Mouse (Mus musculus): ENCODE results near the gene Rnf43. TPM values are rescaled to one million over a fixed set of nuclear protein-coding genes. Genes with fewer than 3 reads are reported as not detected.

Rnf43 gene
- polyA plus RNA-seq, 1 experiment from 2014 or later: 10.4 TPM

DNA sequence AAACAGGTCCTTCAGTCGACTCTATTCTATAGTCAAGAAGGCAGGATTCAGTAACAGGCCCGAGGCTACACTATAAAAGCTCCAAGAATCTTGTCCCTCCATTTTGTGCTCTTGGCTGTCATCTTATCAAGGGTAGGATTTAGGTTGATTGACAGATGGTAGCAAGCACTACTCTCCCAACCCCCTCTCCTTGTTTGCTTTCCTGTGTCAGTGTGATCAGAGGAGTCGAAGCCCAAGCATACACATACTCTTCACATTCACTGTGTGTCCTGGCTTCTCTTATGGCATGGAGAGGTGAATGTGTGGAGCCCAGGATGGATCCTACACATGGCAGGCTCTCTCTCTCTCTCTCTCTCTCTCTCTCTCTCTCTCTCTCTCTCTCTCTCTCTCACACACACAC, 88.0 kb downstream of the Rnf43 start:
- H3K4me3 ChIP-seq (ENCODE audit: low read length): no peak overlapping the region
- ATAC-seq (ENCODE audit: low FRiP score, low TSS enrichment): no peak
- H3K36me3 ChIP-seq (ENCODE audit: control insufficient read depth, insufficient read depth, low read length): 0 out of 2 replicates have a peak, but pooled peaks cover under 1% of the 10 kb centered on the region
- H3K27ac ChIP-seq (ENCODE audit: low read depth, low read length): no peak overlapping the region
- H3K9me3 ChIP-seq (ENCODE audit: control insufficient read depth, low read length): no peaks in the 10 kb centered on the region
- no peaks in the 10 kb centered on the region for H3K27me3 ChIP-seq (ENCODE audit: control insufficient read depth, insufficient read depth, low read length)
- no peak overlapping the region for H3K4me2 ChIP-seq (replicated peaks; ENCODE audit: low read depth, low read length)
- WGBS: 83% methylated on average over 3 of the region's 3 CpGs
- H3K4me1 ChIP-seq (ENCODE audit: control insufficient read depth, insufficient read depth, low read length): peaks cover 18% of the 10 kb centered on the region; the same call in 1 of the 2 replicates
- no peak overlapping the region for H3K9ac ChIP-seq (ENCODE audit: low read depth, low read length)

GRCm38 (mm10) chr11:87751031-87751430, 88.5 kb downstream of the Rnf43 start:
- no peak overlapping the region for H3K4me3 ChIP-seq (ENCODE audit: low read length)
- no peaks in the 10 kb centered on the region for H3K9me3 ChIP-seq (ENCODE audit: control insufficient read depth, low read length)
- H3K4me1 ChIP-seq (ENCODE audit: control insufficient read depth, insufficient read depth, low read length): peaks cover 18% of the 10 kb centered on the region; the same call in 1 of the 2 replicates
- no peaks in the 10 kb centered on the region for H3K27me3 ChIP-seq (ENCODE audit: control insufficient read depth, insufficient read depth, low read length)
- ATAC-seq (ENCODE audit: low FRiP score, low TSS enrichment): no peak
- H3K36me3 ChIP-seq (ENCODE audit: control insufficient read depth, insufficient read depth, low read length): no peaks in the 10 kb centered on the region
- no peak overlapping the region for H3K4me2 ChIP-seq (replicated peaks; ENCODE audit: low read depth, low read length)
- no peak overlapping the region; the same call in 1 of the 2 replicates for H3K9ac ChIP-seq (ENCODE audit: low read depth, low read length)
- no peak overlapping the region for H3K27ac ChIP-seq (ENCODE audit: low read depth, low read length)
- 86% methylated on average over 8 of the region's 8 CpGs for WGBS

GRCm38 (mm10) chr11:87751491-87751966, 89.0 kb downstream of the Rnf43 start:
- Histone ChIP-seq H3K9me3 (ENCODE audit: control insufficient read depth, low read length) (no peaks in the 10 kb centered on the region), H3K27me3 (ENCODE audit: control insufficient read depth, insufficient read depth, low read length) (no peaks in the 10 kb centered on the region), H3K4me1 (ENCODE audit: control insufficient read depth, insufficient read depth, low read length) (peaks cover 19% of the 10 kb centered on the region; the same call in 1 of the 2 replicates), H3K27ac (ENCODE audit: low read depth, low read length) (no peak overlapping the region), H3K9ac (ENCODE audit: low read depth, low read length) (no peak overlapping the region), H3K36me3 (ENCODE audit: control insufficient read depth, insufficient read depth, low read length) (no peaks in the 10 kb centered on the region), H3K4me2 (replicated peaks; ENCODE audit: low read depth, low read length) (no peak overlapping the region), H3K4me3 (ENCODE audit: low read length) (no peak overlapping the region)
- ATAC-seq (ENCODE audit: low FRiP score, low TSS enrichment): no peak
- WGBS: 65% methylated on average over 4 of the region's 4 CpGs

- Histone ChIP-seq H3K27ac (ENCODE audit: low read depth, low read length) (no peak overlapping the region), H3K4me1 (ENCODE audit: control insufficient read depth, insufficient read depth, low read length) (peaks cover 21% of the 10 kb centered on the region; the same call in 1 of the 2 replicates), H3K36me3 (ENCODE audit: control insufficient read depth, insufficient read depth, low read length) (no peaks in the 10 kb centered on the region), H3K9ac (ENCODE audit: low read depth, low read length) (no peak overlapping the region), H3K9me3 (ENCODE audit: control insufficient read depth, low read length) (no peaks in the 10 kb centered on the region), H3K4me3 (ENCODE audit: low read length) (no peak overlapping the region), H3K27me3 (ENCODE audit: control insufficient read depth, insufficient read depth, low read length) (no peaks in the 10 kb centered on the region), H3K4me2 (replicated peaks; ENCODE audit: low read depth, low read length) (no peak overlapping the region)
- 85% methylated on average over 1 of the region's 1 CpGs for WGBS
- ATAC-seq (ENCODE audit: low FRiP score, low TSS enrichment): no peak
Observed at GRCm38 (mm10) chr11:87752307-87752706, 89.8 kb downstream of the Rnf43 start.

GRCm38 (mm10) chr11:87753255-87753654, 90.7 kb downstream of the Rnf43 start:
- H3K36me3 ChIP-seq (ENCODE audit: control insufficient read depth, insufficient read depth, low read length): no peaks in the 10 kb centered on the region
- H3K9me3 ChIP-seq (ENCODE audit: control insufficient read depth, low read length): no peaks in the 10 kb centered on the region
- peaks cover 20% of the 10 kb centered on the region; the same call in 1 of the 2 replicates for H3K4me1 ChIP-seq (ENCODE audit: control insufficient read depth, insufficient read depth, low read length)
- no peak overlapping the region for H3K4me3 ChIP-seq (ENCODE audit: low read length)
- H3K4me2 ChIP-seq (replicated peaks; ENCODE audit: low read depth, low read length): no peak overlapping the region
- H3K27me3 ChIP-seq (ENCODE audit: control insufficient read depth, insufficient read depth, low read length): no peaks in the 10 kb centered on the region
- WGBS: 88% methylated on average over 8 of the region's 8 CpGs
- no peak for ATAC-seq (ENCODE audit: low FRiP score, low TSS enrichment)
- H3K9ac ChIP-seq (ENCODE audit: low read depth, low read length): no peak overlapping the region
- H3K27ac ChIP-seq (ENCODE audit: low read depth, low read length): no peak overlapping the region

DNA sequence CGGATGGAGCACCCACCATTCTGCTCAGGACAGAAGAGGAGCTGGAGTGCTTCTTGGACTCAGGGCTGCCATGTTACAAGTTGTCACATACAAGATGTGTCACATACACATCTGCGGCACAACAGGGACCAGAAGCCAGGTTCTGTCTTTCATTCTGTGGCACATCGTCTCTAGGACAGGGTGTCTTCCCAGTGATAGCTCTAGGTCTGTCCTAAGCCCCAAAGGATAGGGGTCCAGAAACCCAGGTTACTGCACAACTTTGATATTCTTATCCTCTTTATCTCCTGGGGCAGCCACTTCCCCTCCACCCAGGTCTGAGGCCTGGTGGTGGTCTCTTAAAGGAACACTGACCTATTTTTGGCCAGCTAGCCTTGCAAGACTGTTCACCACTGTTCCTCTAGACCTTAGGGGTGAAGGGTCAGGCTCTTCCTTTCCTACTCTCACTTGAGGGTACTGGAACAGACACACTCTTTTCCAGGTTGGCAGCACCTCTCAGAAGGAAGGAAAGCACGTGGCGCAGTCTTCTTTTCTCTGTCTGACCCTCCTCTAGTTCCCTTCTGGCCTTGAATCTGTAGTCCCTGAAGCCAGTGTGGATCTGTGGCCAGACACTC, 91.5 kb downstream of the Rnf43 start:
- Histone ChIP-seq H3K4me1 (ENCODE audit: control insufficient read depth, insufficient read depth, low read length) (peaks cover 15% of the 10 kb centered on the region; the same call in 1 of the 2 replicates), H3K27ac (ENCODE audit: low read depth, low read length) (no peak overlapping the region), H3K9me3 (ENCODE audit: control insufficient read depth, low read length) (no peaks in the 10 kb centered on the region), H3K9ac (ENCODE audit: low read depth, low read length) (no peak overlapping the region), H3K4me3 (ENCODE audit: low read length) (no peak overlapping the region), H3K36me3 (ENCODE audit: control insufficient read depth, insufficient read depth, low read length) (no peaks in the 10 kb centered on the region), H3K4me2 (replicated peaks; ENCODE audit: low read depth, low read length) (no peak overlapping the region), H3K27me3 (ENCODE audit: control insufficient read depth, insufficient read depth, low read length) (no peaks in the 10 kb centered on the region; the same call in 1 of the 2 replicates)
- ATAC-seq (ENCODE audit: low FRiP score, low TSS enrichment): no peak
- 90% methylated on average over 5 of the region's 5 CpGs for WGBS

GRCm38 (mm10) chr11:87754603-87755002, 92.1 kb downstream of the Rnf43 start:
- Histone ChIP-seq H3K36me3 (ENCODE audit: control insufficient read depth, insufficient read depth, low read length) (no peaks in the 10 kb centered on the region), H3K27ac (ENCODE audit: low read depth, low read length) (no peak overlapping the region), H3K27me3 (ENCODE audit: control insufficient read depth, insufficient read depth, low read length) (peaks cover 5% of the 10 kb centered on the region; the same call in 1 of the 2 replicates), H3K4me3 (ENCODE audit: low read length) (no peak overlapping the region), H3K4me1 (ENCODE audit: control insufficient read depth, insufficient read depth, low read length) (peaks cover 9% of the 10 kb centered on the region; the same call in 1 of the 2 replicates), H3K9me3 (ENCODE audit: control insufficient read depth, low read length) (no peaks in the 10 kb centered on the region), H3K4me2 (replicated peaks; ENCODE audit: low read depth, low read length) (no peak overlapping the region), H3K9ac (ENCODE audit: low read depth, low read length) (no peak overlapping the region)
- WGBS: 71% methylated on average over 5 of the region's 5 CpGs
- no peak for ATAC-seq (ENCODE audit: low FRiP score, low TSS enrichment)

DNA sequence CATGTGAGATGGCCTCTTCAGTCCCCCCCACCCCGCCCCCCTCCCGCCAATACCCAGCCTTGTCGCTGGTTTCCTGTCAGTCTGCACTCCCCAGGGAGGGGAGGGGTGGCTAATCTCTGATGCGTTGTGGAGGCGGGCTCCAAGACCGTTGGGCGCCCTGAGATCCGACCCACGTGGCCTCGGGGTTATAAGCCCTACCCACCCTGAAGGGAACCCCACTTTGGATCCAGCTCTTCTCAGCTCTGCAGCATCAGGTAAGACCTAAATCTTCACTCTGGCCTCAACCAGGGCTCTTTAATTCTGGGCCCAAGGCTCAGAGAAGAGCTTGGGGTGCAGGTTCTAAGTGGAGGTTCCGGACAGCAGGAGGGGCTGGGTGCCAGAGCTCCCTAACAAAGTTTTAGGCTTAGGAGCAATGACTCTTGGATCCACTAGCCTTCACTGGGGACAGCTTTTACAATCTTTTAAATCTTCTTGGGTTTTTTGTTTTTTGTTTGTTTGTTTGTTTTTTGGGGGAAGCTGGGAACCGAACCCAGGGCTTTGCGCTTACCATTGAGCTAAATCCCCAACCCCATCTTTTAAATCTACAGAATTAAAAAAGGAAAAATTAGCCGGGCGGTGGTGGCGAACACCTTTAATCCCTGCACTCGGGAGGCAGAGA, 93.0 kb downstream of the Rnf43 start:
- H3K27ac ChIP-seq (ENCODE audit: low read depth, low read length): no peak overlapping the region
- H3K4me3 ChIP-seq (ENCODE audit: low read length): no peak overlapping the region
- no peaks in the 10 kb centered on the region for H3K36me3 ChIP-seq (ENCODE audit: control insufficient read depth, insufficient read depth, low read length)
- H3K9me3 ChIP-seq (ENCODE audit: control insufficient read depth, low read length): no peaks in the 10 kb centered on the region
- no peak overlapping the region for H3K4me2 ChIP-seq (replicated peaks; ENCODE audit: low read depth, low read length)
- H3K27me3 ChIP-seq (ENCODE audit: control insufficient read depth, insufficient read depth, low read length): peaks cover 7% of the 10 kb centered on the region
- WGBS: 78% methylated on average over 17 of the region's 17 CpGs
- peaks cover 7% of the 10 kb centered on the region; the same call in 1 of the 2 replicates for H3K4me1 ChIP-seq (ENCODE audit: control insufficient read depth, insufficient read depth, low read length)
- no peak overlapping the region for H3K9ac ChIP-seq (ENCODE audit: low read depth, low read length)
- no peak for ATAC-seq (ENCODE audit: low FRiP score, low TSS enrichment)

DNA sequence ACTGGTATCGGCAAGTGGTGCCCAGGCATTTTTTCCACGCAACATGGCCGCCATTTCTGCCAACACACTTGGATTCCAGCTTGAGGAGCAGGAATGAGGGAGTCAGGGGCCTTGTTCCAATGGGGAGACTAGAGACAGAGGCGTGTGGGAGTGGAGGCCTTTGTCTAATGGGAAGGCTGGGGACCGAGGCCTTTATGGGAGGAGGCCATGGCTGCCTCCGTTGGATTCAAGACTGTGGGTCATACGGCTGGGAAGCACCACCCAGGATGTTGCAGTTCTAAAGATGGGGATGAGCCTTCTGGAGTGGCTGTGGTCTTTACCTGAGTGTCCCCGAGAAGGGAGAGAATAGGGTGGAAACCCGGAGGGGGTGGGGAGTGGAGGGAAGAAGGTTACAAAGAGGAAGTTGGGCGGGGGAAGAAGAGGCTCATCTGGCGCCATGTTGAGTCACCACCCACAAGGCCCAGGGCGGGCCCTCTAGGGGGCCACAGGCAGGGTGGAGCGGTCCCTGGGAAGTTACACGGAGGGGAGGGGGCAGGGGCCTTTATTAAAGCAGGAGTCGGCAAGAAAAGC, 93.8 kb downstream of the Rnf43 start:
- WGBS: 82% methylated on average over 15 of the region's 15 CpGs
- peaks cover 7% of the 10 kb centered on the region; the same call in 1 of the 2 replicates for H3K4me1 ChIP-seq (ENCODE audit: control insufficient read depth, insufficient read depth, low read length)
- H3K4me3 ChIP-seq (ENCODE audit: low read length): peak overlapping the region; percentile 7
- no peaks in the 10 kb centered on the region for H3K9me3 ChIP-seq (ENCODE audit: control insufficient read depth, low read length)
- no peaks in the 10 kb centered on the region for H3K36me3 ChIP-seq (ENCODE audit: control insufficient read depth, insufficient read depth, low read length)
- H3K9ac ChIP-seq (ENCODE audit: low read depth, low read length): no peak overlapping the region
- H3K27me3 ChIP-seq (ENCODE audit: control insufficient read depth, insufficient read depth, low read length): peaks cover 16% of the 10 kb centered on the region
- H3K27ac ChIP-seq (ENCODE audit: low read depth, low read length): no peak overlapping the region
- ATAC-seq (ENCODE audit: low FRiP score, low TSS enrichment): 0 out of 2 replicates have a peak, but pooled peaks have one; percentile 41
- no peak overlapping the region for H3K4me2 ChIP-seq (replicated peaks; ENCODE audit: low read depth, low read length)

All from kidney, embryonic 14.5 days (tissue).